Mouse (Mus musculus): Measurements from ENCODE around the gene Tle4.

Gene Tle4

DNA sequence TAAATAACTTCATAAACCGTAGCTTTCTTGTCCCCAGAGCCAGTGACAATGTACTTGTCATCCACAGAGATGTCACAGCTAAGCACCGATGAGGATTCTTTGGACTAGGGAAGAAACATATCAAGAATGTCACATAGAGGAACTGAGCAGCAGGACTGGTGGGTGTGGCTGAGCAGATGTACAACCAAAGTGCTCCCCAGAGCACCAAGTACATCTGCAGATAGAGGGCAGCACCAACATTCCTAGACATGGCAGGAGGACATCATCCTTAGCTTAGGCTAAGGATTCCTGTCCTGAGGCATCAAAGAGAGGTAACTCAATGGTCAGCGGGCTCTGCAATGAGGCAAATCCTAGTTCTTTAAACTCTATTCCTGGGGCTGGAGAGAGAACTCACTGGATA is 148.1 kb downstream of the Tle4 start:
- WGBS = 83% methylated on average over 3 of the region's 3 CpGs

DNA sequence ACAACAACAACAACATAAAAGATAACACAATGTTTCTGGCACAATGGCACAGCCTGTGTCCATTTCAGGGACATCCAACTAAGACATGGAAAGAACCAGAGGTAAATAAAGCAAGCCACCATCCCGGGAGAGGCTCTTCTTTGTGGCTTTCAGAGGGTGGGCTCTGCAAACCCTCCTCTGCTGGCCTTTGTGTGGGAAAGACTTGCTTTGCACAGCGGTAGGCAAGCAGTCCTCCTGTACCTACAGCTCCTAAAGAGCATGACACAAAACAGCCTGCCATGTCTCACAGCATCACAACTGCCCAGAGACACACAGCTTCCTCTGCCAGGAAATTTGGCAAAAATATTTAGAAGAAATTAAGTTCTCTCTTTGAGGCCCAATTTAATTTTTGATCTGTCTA is 149.3 kb downstream of the Tle4 start:
- 73% methylated on average over 2 of the region's 2 CpGs for WGBS

DNA sequence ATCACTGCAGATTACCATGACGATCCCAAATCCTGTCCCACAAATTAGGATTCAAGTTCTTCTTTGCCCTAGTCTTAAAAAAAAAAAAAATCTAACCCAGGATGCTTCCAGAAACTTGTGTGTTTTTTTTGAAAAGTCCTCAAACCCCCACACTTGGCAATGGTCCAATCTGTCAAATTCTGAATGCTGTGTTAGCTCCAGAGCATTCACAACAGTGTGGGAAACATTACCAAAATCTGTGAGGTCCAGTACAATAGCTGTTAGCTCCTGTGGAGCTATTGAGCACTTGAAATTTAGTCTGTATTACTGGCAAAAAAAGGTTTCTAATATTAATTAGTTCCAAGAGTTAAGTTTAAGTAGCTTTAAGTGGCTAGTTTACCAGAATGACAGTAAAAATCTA is 150.4 kb downstream of the Tle4 start:
- 72% methylated on average over 1 of the region's 1 CpGs for WGBS

DNA sequence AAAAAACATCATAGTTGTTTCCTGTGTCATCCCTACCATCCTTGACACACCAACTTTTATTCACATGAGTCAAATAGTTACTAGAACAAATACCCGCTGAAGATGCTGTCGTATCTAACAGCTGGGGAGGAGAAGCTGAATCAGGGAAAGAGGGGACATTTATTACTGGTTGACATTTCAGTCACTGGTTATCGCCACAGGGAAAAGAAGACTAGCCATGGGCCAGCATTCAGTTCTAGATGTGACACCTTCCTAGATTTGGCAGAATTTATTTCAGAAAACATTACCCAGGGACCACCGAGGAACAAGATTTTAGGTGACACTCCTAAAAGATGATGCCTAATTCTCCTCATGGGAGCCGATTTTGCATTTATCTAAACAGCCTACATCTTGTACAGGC is 156.0 kb downstream of the Tle4 start:
- WGBS = 94% methylated on average over 5 of the region's 5 CpGs

DNA sequence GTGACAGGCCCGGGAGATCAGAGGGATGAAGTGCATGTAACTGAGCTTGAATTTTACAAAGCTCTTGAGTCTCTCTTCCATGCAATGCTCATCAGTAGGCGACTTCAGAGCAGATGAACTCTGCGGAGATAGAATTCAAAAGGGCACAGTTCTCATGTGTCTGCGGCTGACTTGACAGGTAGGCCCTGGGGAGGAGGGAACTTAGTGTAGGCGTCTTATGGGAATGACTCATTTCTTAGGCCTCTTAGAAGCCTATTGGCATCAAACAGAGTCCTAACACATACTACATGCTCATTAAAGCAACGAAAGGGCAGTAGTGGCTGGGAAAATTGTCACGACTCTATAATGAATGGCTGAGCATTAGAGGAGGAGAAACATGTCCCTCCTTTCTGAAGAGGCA is 160.6 kb downstream of the Tle4 start:
- WGBS = 87% methylated on average over 7 of the region's 7 CpGs

DNA sequence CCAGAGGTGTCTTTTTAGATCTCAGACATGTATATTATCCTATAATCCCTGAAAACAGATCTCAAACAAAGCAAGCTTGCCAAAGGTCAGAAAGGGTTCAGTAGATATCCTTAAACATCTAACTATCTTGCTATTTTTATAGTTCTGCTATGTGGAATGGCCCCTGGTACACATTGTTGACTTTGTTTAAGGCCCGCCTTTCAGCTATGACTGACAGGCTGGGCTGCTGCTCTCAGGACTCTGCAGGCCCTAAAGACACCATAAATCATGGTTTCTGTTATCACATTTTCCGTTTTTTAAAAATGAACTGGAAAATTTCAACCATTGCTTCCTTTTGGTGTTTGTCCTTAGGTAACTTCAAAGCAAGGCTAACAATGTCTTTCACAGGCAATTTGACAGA is 161.3 kb downstream of the Tle4 start:
- WGBS = 82% methylated on average over 2 of the region's 2 CpGs

DNA sequence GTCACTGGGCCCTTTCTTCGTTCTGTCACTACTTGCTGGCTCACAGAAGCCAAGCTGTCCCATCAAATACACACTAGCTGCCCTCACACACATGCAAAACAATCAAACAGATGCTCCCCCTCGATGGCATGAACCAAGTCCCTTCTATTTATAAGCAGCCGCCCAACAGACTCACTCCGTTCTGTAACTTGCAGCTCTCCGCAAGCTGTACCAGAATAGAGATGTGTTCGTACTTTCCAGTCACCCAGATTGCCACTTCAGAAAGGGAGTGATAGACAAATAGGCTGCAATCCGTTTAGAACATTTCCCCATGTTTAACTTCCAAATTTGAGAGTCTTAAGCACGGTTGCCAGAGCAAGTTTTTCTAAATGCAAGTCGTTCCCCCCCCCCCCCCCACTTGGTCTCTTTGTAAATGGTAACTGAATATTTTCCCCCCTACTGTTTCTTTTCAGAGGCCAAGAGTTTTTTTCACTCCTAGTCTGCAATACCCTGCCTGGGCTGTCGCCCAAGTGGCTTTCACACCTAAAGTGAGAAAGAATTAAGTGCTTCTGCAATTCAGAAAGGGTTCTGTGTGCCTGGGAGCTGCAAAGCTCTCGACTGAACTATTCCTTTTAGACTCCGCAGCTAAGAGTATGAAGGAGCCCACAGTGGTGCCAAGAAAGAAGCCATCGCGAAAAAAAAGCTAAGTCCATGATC is 162.0 kb downstream of the Tle4 start:
- WGBS = 21% methylated on average over 14 of the region's 14 CpGs

DNA sequence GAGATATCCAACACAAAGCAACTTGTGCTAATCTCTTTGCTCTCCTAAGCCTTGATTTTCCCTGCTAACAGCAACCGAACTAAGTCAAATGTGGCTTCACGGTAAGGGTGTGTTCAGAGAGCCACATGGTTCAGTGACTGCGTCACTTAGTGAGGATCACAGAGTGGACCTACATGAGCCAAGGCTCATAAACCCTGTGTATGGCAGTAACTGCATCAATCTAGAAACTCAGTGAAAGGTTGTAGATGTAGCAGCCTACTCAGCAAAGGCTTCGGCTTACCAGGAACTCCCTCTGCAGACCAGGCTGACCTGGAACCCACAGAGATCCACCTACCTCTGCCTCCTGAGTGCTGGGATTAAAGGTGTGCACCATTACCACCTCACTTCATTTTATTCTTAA is 164.0 kb downstream of the Tle4 start:
- WGBS = 96% methylated on average over 4 of the region's 4 CpGs

DNA sequence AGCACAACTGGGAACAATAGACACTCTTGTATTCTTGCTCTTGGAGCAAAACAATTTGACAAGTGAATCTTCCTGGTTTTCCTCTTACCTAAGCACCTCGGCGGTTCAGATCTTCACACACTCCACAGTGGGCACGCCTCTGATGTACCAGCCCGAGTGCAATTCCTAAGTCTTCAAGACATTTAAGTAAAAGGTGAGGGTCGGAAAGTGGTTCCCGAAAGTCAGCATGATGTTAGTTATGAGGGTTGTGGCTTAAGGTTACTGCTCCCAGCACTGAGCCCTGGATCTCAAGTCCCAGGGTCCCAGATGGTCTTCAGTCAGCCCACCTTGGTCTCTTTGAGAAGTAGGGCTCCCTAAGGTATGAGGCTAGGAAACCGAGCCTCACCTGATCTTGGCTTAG is 165.4 kb downstream of the Tle4 start:
- 95% methylated on average over 7 of the region's 7 CpGs for WGBS

DNA sequence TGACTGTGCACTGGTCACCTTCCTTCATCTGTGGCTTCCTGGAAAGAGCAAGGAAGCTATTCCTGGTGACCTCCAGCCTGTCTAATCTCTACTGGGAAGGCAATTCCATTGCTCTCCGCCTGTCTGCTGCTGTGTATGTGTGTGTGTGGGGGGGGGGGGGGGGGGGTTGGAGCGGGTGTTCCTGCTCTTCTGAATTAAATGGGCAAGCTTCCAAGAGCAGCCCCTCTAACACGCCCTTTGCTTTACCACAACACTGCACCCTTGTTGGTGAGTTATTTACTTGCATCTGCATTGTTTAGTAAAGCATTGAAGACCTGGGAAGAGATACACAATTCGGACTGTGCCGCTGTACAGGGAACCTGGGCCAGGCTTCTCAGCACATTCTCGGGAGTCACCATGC is 170.9 kb downstream of the Tle4 start:
- WGBS = 39% methylated on average over 6 of the region's 6 CpGs

DNA sequence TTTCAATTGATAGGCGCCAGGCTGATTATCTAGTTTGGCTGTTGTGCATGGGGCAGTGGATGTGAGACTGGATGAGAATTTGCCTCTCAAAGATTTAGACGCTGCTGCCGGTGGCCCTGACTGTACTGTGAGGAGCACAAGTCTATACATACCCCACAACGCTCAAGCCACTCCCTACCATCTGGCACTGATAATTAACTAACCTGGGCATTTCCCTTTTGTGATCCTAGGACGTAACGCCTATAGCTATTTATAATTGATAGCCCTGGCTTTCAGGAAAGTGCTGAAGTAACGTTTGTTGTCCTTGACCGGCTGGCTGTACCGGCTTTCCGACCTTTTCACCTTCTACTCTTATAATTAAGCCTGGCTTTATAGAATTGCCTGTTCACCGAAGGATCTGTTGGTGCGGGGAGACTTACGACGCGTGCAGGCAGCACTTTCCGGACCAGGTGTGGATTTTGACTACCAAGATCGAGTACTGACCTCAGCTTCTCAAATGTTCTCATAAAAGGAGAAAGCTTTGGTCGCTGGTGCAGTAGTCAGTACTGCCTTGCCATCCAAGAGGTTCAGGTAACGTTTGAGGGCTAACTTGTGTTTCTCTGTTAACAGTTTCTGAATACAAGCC is 171.5 kb downstream of the Tle4 start:
- WGBS = 74% methylated on average over 19 of the region's 19 CpGs

DNA sequence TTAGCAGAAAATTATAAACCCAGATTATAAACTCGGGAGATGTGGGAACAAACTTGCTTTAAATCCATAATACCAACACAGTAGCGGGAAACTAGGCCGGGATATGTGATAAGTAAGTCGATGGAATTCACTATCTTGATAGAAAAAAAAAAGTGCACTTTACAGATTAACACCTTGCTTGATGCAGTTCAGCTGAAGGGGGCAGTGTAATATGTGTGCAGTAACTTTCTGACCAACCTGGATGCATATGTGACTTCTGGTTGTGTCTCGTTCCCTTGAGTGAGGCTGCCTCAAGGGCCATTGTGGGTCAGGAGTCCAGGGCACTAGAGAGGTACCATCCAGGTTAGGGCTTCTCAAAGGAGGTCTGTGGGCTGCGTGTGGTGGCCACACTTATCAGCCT is 172.7 kb downstream of the Tle4 start:
- WGBS = 87% methylated on average over 6 of the region's 6 CpGs

DNA sequence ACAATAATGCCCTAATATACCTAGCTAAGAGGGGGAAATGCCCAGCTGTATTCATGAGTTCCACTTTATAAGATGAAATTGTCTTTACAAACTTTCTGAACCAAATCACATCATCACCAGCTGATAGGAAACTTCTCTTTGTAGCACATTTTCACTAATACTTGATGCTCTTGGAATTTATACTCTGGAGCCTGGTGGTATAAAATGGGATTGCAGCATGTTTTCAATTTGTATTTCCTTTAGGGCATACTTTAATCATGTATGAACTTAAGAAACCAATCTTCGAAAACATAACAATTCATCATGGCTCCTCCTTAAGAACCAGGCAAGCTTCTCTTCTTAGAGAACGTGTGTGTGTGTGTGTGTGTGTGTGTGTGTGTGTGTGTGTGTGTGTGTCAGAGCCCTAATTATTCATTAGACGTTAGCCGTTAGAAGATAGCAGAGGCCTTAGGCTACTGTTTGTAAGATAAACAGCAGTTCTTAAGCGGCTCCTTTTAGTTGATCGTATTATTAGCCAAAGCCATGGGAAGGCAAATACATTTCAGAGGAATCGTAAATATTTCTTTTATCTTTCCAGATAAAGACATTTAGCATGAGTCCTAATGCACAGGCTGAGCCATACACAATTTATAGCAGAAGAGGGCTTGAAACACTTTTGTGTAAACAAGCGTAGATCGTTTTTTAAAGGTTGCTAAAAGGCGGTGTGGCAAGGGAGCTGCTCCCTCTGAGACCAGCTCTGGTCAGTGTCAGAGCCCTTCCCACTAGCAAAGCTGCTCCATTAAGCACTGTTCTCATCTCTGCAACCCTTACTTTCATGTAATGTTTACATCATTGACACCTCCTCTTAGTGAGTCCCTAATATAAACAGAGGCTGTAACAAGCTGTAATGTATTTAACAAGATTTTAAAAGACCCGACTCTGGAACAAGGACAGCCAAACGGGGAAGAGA is 173.6 kb downstream of the Tle4 start:
- 85% methylated on average over 12 of the region's 12 CpGs for WGBS

DNA sequence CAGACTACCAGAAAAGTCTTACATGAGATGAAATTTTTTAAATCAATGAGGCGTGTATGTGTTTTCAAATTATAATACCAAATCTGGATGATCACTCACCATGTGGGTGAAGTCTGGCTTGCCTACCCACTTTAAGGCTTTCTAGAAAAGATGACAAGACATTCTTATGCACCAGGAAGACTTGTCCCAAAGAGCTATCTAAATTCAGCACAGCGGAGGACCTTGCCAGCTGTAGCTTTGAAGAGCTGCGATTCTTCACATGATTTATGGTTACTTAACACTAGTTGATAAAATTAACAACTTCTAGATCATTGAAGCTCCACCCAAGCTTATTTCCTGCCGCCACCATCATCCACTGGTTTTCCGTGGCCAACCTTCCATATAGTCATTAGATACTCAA is 176.2 kb downstream of the Tle4 start:
- 73% methylated on average over 5 of the region's 5 CpGs for WGBS

DNA sequence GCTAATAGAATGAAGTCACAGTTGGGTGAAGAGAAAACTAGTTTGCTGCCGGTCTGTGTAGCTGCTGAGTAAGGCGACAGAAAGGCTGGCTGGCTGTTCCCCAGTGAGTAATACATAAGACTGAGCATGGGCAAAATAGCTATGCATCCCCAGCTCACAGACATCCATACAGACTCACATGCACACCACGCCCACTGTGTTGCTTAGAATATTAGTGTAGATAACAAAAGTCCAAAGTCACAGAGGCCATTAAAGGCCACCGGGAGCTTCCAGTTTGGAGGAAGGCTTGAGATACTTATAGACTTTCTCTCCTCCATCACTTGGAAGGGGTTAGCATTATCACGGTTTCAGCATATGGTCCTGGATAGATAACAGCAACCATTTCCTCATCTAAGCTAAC is 178.0 kb downstream of the Tle4 start:
- WGBS = 81% methylated on average over 5 of the region's 5 CpGs

DNA sequence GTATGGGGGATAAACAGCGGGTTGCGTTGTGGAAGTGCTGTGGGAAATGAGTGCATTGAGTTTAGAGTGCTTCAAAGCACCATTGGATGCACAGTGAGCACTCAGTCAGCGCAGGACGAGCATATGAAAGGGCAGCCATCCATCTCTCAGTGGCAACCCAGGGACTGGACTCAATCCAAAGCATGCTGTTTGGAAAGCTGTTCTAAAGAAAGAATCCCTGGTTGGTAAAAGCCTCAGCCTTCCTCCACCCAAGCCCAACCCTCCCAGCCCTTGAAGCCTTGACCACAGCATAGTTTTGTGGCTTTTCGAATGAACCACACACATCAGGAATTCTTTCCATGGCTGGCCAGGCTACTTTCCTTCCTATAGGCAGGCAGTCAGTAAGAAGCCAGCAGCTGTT is 181.0 kb downstream of the Tle4 start:
- 63% methylated on average over 5 of the region's 5 CpGs for WGBS

DNA sequence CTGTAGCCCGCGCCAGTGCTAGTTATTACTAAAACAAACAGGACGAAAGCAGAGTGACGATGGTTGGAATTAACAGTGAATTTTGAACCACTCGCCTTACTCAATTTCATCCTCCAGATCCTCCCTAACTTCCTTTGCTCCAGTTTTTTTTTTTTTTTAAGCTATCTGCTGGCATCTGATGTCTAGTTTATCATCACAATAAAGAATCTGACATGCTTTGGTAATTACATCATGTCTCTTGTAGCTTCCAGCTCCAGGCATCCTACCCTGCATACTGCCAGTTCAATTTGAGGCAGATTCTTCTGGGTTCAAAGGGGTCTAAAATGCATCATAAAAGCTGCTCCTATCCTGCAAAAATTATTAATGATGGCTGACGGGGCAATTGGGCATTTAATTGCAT is 181.9 kb downstream of the Tle4 start:
- 45% methylated on average over 6 of the region's 6 CpGs for WGBS

DNA sequence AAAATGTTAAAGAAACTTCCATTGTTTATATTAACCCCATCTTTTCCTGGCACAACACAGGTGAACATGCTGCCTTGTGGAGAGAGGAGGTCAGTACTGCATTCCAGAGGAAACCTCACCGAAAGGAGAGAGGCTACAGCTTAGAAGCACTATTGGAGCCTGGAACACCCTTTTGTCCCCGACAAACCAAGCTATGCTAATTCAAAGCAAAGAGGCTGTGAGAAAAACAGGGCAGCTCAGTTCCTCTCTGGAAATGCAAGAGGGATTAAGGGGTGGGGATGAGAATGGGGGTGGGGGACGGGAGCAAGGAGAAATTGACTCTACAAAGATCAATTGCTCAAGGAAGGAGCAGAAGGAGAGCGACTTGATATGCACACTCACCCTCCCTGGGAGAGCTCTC is 182.9 kb downstream of the Tle4 start:
- WGBS = 29% methylated on average over 4 of the region's 4 CpGs

DNA sequence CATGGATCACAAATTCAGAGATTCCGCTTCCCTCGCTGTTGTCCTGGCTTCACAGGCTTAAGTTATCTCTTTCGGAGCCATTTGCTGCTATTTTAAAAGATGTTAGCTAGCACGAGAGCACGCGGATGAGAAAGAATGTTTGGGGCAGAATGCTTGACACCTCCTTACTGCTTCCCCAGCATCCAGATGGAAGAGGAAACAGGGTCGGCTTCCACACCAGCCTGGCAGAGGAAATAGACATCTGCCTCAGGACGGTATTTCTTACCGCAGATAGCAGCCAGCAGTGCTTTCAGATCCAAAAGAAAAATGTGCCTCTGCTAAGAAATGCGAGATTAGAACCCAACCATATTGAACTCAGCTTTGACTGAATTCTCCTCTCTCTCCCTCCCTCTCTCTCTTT is 191.2 kb downstream of the Tle4 start:
- 27% methylated on average over 10 of the region's 10 CpGs for WGBS

Data from cerebral cortex, adult 2 months (tissue).